Mouse (Mus musculus): ENCODE data around the gene Coro7.

Gene Coro7

GRCm38 (mm10) chr16:4585642-4586530 lies 93.7 kb downstream of the Coro7 start:
- no peak for TF ChIP-seq GATA4 (IDR thresholded peaks at IDR 0.05; ENCODE audit: insufficient replicate concordance, low read length)

GRCm38 (mm10) chr16:4584438-4584837 lies 95.1 kb downstream of the Coro7 start:
- TF ChIP-seq GATA4 (IDR thresholded peaks at IDR 0.05; ENCODE audit: insufficient replicate concordance, low read length) = no peak

GRCm38 (mm10) chr16:4583807-4584206 lies 95.8 kb downstream of the Coro7 start:
- no peak for TF ChIP-seq GATA4 (IDR thresholded peaks at IDR 0.05; ENCODE audit: insufficient replicate concordance, low read length)

GRCm38 (mm10) chr16:4578630-4579029 lies 100.9 kb downstream of the Coro7 start:
- TF ChIP-seq GATA4 (IDR thresholded peaks at IDR 0.05; ENCODE audit: insufficient replicate concordance, low read length) = no peak

- no peak for TF ChIP-seq GATA4 (IDR thresholded peaks at IDR 0.05; ENCODE audit: insufficient replicate concordance, low read length)
Observed at GRCm38 (mm10) chr16:4576873-4577272, 102.7 kb downstream of the Coro7 start.
